Mouse (Mus musculus) yolk sac, embryonic 10.5 days (tissue): Measurements from ENCODE around the gene Jmjd1c.

ENCODE experiments used
- DNase-seq: peaks from one replicate; pipeline ENCODE4 v3.0.0-alpha.2; 2017; ENCODE audit warnings: low spot score

The Jmjd1c gene

DNA sequence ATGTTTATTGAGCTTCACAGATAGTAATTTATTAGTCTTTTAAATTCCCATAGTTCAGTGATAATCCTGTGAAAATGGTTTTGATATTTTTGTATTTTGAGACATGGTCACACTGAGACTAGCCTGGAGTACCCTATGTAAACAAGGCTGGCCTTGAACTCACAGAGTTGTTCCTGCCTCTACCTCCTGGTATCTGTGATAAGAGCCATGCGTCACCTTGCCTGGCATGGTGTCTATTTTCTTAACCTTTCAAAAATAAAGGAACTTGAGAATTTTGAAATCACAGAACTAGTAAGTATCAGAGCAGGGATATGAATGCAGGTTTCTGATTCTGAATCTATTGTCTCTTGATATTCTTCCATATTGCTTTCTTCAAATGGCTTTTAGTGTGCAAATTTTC, 35.8 kb downstream of the Jmjd1c start:
- DNase-seq = no peak

DNA sequence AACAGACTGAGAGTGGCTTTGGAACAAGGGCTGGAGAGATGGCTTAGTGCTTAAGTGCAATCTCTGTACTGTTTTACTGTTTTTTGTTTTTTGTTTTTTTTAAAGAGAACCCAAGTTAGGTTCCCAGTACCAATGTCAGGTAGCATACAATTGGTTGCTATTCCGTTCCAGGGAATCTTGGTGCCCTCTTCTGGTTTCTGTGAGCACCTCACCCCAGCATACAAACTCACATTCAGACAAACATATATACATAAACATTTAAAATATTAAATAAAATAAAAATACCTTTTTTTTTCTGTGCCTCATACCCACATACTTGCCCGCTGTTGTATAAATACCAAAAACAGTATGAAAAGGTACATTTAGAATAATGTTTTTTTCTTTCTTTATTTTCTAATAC, 38.4 kb downstream of the Jmjd1c start:
- DNase-seq = no peak

DNA sequence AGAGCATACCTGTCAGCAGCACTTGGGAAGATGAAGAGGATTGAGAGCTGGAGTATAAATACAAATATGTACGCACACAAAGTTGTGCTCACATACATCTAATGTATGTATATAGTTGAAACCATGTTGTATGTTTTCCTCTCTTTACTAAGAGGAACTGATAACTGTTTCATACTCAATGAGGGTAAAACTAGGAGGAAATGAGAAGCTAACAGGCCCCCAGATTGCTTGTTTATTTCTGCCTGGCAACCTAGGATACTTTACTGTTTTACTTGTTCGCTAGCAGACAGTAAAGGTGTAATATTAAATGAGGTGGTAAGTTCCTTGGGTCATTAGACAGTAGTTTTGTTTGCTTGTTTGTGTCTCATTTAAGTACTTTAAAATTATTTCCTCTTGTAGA, 41.5 kb downstream of the Jmjd1c start:
- no peak for DNase-seq

DNA sequence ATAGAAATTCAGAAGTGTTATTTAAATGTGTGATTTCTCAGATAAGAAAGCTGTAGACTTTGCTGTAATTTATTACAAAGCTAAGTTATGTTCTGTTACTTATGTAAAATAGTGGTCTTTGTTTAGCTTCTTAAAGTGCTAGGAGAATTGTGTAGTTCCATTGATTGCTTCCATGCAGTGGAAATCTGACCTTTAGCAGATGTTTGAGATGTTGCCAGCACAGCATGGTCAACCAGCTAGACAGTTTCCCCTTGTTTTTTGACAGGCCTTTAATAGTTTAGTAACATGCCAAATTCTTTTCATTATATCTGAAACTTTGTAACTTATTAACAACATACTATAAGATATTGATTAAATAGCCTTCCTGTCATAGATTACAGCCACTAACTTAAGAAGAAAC, 47.7 kb downstream of the Jmjd1c start:
- no peak for DNase-seq

DNA sequence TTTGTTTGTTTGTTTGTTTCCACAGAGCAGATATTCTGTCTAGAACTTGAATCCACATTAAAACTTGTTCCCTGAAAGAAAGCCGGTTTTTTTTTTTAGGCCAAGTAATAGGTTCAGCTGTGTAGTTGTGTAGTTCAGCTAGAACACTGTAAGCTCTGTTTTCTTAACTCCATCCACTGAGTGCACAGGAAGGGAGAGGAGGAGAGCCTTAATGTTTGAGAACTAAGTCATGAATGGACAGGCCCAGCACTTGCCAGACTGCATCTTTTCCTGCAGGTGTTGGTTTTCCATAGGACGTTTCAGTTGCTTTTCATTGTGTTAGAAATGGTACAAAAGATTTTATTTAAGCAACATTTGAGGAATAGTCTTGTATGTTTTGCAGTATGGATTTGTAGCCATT, 48.3 kb downstream of the Jmjd1c start:
- no peak for DNase-seq

DNA sequence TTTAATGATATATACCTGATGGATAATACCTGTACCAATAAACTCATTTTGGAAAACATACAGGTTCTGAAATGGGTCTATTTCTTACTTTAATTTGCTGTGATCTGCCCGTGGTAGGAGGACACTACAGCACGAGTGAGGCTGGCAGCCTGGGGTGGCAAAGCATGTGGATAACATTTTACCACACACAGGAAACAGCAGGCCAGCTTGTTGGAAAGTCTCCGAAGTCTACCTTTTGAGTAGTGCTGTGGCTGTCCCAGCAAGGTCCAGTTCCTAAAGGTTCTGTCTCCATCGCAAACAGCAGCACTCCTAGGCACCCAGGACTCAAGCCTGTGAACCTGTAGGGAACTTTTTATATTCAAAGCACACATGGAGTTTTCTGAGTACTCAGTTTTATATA, 49.7 kb downstream of the Jmjd1c start:
- DNase-seq = no peak

DNA sequence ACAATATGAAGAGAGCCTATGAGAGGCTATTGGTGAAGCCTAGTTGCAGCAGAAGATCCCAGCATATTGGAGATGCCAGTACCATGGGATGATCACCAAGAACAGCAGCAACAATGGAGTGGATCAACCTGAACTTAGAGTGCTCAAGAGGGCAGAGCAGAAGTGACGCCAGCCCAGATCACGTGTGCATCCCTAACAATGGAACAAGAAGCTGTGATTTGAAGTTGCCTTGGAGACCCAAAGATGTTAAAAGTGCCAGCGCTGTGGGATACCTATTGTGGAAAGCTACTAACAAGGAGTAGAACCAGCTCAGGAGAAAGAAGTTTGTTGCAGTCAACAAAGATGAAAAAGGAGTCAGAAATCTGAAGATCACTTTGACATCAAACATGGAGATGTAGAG, 55.8 kb downstream of the Jmjd1c start:
- DNase-seq = no peak

DNA sequence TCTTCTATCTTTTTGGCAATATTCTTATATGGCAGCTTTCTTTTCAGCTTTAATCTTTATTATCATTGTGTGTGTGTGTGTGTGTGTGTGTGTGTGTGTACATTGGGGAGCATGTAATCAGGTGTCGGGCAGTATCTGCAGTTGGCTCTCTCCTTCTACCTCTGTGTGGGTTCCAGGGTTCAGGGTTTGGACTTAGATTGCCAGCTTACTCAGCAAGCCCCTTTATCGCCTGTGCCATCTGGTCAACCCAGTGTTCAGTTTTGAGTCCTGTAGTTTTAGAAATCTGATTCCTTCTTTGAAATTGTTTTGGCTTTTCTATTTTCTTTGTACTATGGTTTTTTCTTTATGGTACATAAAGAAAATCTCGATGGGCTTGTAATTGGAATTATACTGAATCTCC, 58.7 kb downstream of the Jmjd1c start:
- DNase-seq = no peak

DNA sequence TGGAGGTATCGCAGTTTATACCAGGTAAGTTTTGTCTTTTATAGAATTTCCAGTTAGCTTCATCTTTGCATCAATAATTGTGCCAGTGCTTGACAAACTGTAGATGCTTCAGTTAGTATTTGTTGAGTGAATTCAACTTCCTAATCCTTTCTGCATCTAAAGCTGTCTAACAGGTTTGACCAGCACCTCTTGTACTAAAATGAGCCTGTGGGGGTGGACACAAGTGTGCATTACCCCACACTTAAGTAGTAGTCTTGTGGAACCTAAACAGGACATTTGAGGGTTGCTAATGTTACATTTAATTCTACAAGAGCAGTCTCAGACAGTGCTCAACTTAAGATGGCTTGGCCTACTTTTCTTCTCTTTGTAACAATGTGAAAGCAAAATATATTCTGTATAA, 78.1 kb downstream of the Jmjd1c start:
- DNase-seq = no peak

DNA sequence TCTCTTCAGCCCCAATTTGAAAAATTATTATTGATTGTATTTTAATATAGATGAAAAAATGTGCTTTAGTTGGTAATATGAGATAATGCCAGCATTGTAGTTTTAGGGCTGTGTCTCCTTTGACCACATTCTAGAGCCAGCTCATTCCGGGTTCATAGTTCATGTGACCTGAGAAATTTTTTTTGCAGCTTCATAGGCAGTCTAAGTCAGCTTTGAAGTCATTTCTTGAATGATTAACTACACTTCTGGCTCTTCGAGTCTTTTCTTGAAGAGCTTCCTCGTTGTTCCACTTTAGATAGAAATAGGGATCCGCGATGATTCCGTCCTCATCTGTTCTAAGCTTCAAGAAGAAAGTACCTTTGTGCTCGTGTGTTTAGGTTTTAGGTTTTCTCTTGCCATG, 80.1 kb downstream of the Jmjd1c start:
- DNase-seq = peak; percentile 56

DNA sequence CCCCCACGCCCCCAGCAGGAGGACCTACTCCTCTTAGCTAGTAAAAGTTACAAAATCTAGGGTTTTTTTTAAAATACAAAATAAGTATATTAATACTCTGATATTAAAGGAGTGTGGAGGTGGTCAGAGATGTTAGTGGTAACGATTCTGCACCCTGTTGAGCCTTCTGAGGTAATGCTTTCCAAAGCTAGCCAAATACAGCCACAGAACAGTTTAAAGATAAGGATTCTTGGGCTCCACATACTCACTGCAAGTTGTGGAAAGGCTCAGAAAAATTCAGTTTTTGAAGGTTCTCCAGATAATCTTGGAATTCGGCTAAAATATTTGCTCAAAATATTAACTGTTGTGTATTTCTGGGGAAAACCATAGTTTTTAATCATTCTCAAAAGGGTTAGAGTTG, 81.0 kb downstream of the Jmjd1c start:
- no peak for DNase-seq

DNA sequence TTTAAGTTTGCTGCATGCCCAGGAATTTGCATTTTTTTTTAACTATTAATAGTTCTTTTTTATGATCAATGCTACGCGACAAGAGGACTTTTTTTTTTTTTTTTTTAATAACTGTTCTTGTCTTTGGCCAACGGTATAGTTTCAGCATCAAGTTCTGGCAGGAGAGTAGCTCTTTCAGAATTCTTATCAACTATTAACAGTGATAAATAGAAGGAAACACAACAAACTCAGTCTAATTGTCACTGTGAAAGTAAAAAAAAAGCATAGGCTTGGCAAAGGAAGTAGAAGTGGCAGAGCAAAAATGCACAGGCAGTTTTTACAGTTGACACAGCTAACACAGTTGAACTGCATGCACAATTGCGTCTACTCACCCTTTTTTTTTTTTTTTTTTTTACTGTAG, 81.5 kb downstream of the Jmjd1c start:
- DNase-seq = no peak

DNA sequence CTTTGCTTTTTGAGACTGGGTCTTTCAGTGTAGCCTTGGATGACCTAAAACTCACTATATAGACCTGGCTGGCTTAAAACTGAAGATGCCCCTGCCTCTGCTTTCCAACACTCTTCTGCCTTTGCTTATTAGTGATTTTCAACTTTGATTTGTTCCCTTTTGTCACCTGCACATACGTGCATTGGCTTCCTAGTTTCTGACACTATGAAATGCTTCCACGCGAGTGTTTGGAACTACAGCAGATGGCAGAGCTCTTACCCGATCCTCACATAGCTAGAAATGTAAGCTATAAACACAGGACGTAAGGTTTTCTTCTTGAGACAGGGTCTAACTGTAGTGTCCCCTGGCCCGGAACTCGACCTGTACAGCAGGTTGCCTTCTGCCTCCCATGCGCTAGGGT, 84.1 kb downstream of the Jmjd1c start:
- DNase-seq = no peak

DNA sequence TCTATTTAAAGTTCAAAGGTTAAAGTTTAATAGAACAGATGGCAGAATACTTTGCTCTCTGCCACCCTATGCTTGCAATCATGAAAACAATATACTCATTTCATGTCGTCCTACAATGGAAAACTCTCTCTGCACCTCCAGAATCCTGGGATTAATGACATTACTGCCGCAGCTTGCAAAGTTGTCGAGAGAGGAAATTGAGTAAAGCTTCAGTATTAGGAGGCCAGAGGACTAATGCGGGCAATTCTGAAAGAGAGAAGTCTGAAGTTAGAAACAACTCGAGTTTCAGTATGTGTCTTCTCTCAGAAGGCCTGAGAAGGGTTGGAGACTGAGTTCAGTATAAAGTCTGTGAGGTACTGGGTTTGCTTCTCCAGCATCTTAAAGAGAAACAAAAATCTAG, 84.9 kb downstream of the Jmjd1c start:
- no peak for DNase-seq

DNA sequence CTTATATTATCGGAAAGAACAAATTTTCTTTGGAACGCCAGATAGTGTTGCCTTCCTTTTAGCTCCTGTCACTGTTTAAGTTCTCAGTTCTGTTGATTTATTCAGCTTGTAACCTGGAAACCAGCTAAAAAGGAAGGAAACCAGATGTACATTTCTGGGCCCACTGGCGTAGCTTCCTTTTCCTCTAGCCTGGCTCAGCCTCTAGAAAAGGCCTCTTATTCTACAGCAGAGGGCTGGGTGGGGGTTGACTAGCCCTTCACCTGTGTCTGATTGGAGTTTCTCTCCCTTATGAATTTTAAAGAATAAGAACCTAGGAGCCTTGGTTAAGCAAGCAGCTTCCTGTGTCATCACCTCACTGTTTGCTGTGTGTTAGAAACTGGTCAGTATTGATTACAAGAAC, 86.7 kb downstream of the Jmjd1c start:
- DNase-seq = no peak

DNA sequence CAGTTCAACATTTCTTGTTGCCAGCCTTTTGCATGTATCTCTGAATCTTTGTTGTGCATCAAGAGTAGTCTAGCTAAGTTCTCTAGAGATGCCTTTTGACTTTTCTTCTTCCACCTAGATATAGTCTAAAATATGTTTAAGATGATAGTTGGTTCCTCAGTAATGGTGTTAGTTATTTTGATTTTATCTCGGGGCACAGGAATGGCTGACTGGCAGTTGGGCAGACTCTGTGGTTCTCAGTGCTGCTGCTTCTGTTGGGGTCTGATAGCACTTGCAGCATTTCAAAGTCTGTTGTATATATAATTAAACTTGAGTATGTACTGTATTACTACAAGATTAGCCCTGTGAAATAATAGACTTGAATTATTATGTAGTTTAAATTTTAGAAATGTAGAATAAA, 87.2 kb downstream of the Jmjd1c start:
- no peak for DNase-seq

DNA sequence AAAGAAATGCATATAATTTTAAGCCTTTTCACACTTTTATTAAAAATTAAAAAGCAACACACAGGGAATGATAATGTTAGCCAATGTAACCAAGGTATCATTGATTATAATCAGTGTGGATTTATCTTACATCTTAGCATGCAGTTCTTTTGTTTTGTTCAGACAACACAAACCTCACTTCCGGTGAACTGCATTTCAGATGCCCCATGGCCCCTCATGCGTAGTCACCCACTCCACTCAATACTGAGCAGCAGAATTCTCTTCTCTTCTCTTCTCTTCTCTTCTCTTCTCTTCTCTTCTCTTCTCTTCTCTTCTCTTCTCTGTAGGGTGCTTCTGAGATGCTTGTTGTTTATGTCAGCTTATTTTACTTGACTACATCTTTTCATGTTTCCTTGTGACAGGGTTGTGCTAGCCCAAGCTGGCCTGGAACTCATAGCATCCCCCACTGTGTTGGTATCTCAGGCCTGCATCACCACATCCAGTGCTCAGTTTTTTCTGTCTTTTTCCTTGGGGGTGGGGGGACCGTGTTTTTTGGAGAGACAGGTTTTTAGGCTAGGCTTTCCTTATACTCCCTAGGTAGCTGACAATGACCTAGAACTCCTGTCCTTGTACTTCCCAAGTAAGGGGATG, 88.6 kb downstream of the Jmjd1c start:
- no peak for DNase-seq

DNA sequence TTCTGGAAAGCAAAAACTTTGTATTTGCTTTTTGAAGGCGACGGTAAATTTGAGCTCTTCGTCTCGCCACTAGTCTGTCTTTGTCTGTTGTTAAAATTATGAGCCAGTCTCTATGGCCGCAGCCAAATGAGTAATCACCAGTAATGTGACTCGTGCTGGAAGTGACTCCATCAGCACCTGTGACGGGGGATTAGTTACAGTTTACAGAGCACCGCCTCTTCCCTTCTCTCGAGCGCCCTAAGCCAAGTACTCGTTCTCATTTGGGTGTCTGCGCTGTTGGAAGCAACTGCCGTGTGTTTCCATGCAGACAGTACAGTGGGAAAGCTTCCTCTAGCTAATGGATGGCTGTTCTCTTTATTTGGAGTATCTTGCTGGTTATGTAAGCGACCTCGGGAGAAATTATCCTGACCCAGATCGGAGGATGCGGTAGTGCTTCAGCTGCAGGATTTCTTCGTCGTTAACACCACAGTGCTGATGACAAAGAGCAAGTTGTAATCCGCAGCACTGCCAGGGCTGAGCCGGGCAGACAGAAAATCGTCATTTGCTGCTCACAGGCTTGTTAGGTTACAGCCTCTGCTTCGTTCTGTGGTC, 89.7 kb downstream of the Jmjd1c start:
- peak; percentile 80 for DNase-seq

DNA sequence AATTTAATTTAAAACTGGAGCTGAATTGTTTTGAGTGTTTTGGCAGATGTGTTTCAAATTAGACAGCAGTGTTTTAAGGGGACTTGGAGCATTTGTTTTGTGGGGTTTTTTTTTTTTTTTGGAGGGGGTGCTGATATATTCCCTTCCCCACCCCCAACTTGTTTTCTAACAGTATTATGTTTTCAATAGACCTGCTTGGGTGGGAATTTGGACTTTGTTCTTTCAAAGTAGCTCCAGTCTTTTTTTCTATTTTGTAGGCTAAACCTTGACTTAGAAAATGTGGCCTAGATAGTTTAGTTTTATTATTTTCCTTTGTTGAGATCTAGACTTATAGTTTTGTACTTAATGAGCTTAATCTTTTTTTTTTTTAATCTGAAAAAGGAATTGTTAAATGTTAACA, 90.6 kb downstream of the Jmjd1c start:
- DNase-seq = no peak

DNA sequence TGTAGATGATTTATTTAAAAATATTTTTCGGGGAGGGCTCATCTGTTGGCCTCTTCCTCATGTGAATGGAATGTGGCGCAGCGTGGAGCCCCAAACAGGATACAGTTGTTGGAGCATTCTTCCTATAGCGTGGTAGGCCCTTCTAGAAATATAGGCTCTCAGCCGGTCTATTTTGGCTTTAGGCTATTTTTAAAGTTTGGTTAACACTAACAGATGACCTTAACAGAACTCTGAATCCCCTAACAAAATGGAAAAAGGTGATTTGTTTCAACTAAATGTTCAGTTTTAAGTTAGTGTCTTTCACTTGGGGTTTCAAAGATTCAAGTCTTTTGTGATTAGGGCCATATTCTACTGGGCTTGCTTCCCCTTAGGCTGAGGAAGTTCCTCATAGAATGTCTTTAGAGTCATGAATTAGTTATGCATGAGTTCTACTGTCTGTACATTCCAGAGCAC, 91.1 kb downstream of the Jmjd1c start:
- peak; percentile 40 for DNase-seq

DNA sequence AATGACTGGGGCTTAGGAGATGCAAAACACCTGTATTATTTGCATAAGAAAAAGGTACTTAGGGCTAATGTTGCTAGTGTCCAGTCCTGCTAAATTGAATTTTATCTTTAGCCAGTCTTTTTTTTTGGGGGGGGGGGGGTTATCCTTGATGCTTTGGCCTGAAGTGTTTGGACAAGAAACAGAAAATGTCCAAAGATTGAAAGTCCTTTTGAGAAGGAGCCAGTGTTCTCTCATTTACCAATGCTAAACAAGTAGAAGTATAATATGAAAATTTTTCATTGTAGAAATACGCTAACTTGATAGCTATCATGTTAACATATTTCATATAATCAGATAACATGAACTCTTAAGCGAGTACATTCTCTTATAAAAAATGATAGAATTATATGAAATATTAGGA, 92.0 kb downstream of the Jmjd1c start:
- DNase-seq = no peak

DNA sequence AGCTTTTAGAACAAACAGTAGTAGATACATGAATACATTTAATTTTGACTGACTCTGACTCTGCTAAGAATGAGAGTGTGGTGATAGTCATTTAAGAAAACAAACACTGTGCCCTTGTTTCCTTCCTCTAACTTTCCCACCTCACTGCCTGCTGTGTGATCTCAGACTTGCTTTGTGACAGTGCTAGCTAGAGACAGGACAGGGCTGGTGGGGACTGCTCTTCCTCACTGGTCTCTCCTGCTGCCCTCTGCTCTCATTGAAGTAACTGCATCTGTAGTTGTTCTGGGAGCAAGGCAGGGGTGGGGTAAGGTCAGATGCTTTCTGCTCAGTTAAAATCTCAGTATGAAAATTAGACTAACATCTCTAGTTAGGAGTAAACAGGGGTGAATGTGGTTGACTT, 93.1 kb downstream of the Jmjd1c start:
- DNase-seq = no peak

DNA sequence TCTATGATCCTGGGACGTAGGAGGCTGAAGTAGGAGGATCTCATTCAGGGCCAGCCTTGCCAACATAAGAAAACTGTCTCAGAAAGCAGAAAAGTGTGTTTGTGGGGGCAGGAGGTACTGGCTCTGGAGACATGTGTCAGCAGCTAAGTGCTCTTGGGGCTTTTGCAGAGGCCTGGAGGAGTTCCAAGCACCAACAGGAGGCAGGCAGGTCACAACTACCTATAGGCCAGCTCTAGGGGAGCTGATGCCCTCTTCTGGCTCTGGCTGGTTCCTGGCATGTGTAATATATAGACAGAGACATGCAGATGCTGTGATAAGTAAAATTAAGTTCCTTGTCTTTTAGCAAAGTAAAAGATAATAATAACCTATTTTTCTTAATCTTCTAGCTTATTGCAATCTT, 94.3 kb downstream of the Jmjd1c start:
- no peak for DNase-seq

DNA sequence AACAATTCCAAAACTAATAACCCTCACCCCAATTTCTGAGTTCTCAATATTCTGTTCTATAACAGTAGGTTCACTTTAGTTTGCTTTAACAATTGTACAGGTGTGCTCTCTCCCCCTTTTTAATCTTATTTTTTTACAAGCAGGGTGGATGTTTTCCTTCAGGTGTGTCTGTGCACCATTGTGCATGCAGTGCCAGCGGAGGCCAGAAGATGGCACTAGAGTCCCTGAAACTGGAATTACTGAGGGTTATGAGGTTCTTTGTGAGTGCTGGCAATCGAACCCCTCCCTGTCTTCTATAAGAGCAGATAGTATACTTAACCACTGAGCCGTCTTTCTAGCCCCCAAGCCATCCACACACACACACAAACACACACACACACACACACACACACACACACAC, 96.4 kb downstream of the Jmjd1c start:
- no peak for DNase-seq
